ENCODE assay signal across 10 mouse cellular contexts in genomic region chr2:174453681-174454080, GRCm38 (mm10). TPM values are rescaled to one million over a fixed set of nuclear protein-coding genes. Genes with fewer than 3 reads are reported as not detected.
DNase-seq lines count a peak whose midpoint lies in the region; ATAC-seq and TF ChIP-seq lines count a peak whose summit lies in the region.
"Had no signal": no experiment of that assay in that cellular context is flagged by ENCODE, and none has a peak within 500 bp of the region (broad histone marks: within the 10 kb centered on the region; RNA-seq: fewer than 3 reads in every experiment).

No protein-coding gene starts in this region.

- in situ Hi-C loops in CH12.LX (cut with MboI; ENCODE audit: low pct_ligation_motif_present, low pct_unique_long_range_greater_than_20kb, low sequenced_read_pairs): loop anchor here (10.0 kb wide), 1 partner anchor 139 kb away; no protein-coding TSS in a partner anchor

- TF ChIP-seq RAD21 in CH12.LX (IDR thresholded peaks at IDR 0.05; ENCODE audit: low read depth, low read length): peak; percentile 66

- no peak overlapping the region for H3K9ac ChIP-seq in CH12.LX (ENCODE audit: insufficient read depth, low read depth)
- no peak overlapping the region for H3K9ac ChIP-seq in lung, postnatal 0 days (replicated peaks; ENCODE audit: low read depth)
- H3K9ac ChIP-seq: limb, embryonic 12.5 days had no signal

- dilution Hi-C loops in CH12.LX (cut with MboI; ENCODE audit: extremely low pct_ligation_motif_present, extremely low pct_unique_long_range_greater_than_20kb, low sequenced_read_pairs): no loop called here

- no peak for TF ChIP-seq EP300 in CH12.LX (IDR thresholded peaks at IDR 0.05; ENCODE audit: low read length)
- no peak for TF ChIP-seq EP300 in lung, postnatal 0 days (IDR thresholded peaks at IDR 0.05)

- H3K9me3 ChIP-seq in CH12.LX (replicated peaks; ENCODE audit: low read length): no peaks in the 10 kb centered on the region
- no peaks in the 10 kb centered on the region; the same call in 1 of the 2 replicates for H3K9me3 ChIP-seq in erythroblast, embryonic 14.5 days (ENCODE audit: control insufficient read depth, low read length)
- H3K9me3 ChIP-seq in lung, postnatal 0 days (ENCODE audit: low read length): no peaks in the 10 kb centered on the region
- H3K9me3 ChIP-seq: limb, embryonic 12.5 days had no signal

- no peak overlapping the region for H3K27ac ChIP-seq in CH12.LX (ENCODE audit: insufficient read depth, low read depth)
- no peak overlapping the region for H3K27ac ChIP-seq in lung, postnatal 0 days (ENCODE audit: low read length)
- H3K27ac ChIP-seq: limb, embryonic 12.5 days had no signal

- H3K4me3 ChIP-seq in CH12.LX (replicated peaks in 1 of 3; ENCODE audit: low read depth in 2 of 3, low read length in 2 of 3, poor library complexity in 1 of 3): no peak overlapping the region
- peak overlapping the region; percentile 48 for H3K4me3 ChIP-seq in erythroblast, embryonic 14.5 days (replicated peaks)
- H3K4me3 ChIP-seq in lung, postnatal 0 days (ENCODE audit: low read depth, low read length): no peak overlapping the region
- H3K4me3 ChIP-seq: limb, embryonic 12.5 days had no signal

- H3K27me3 ChIP-seq in CH12.LX (replicated peaks): no peaks in the 10 kb centered on the region
- H3K27me3 ChIP-seq in erythroblast, embryonic 14.5 days (ENCODE audit: control insufficient read depth): no peaks in the 10 kb centered on the region; the same call in 1 of the 2 replicates
- no peaks in the 10 kb centered on the region for H3K27me3 ChIP-seq in lung, postnatal 0 days (replicated peaks; ENCODE audit: insufficient read depth, low read length)
- H3K27me3 ChIP-seq: limb, embryonic 12.5 days had no signal

- H3K79me2 ChIP-seq in CH12.LX (replicated peaks; ENCODE audit: control insufficient read depth, extremely low read depth, insufficient read depth, poor library complexity, severe bottlenecking): no peaks in the 10 kb centered on the region

- ATAC-seq in lung, postnatal 0 days: no peak

- peak in 1 of 2 experiments; percentile 76; a peak in 2 of 4 replicates for TF ChIP-seq CTCF in CH12.LX (conservative IDR thresholded peaks at IDR 0.05 in 1 of 2, IDR thresholded peaks at IDR 0.05 in 1 of 2; ENCODE audit: low read depth in 2 of 2, low read length in 2 of 2)
- peak; percentile 55 for TF ChIP-seq CTCF in lung, postnatal 0 days (IDR thresholded peaks at IDR 0.05)

- no peak for TF ChIP-seq POLR2A in CH12.LX (IDR thresholded peaks at IDR 0.05; ENCODE audit: low read depth, low read length)

- peak; percentile 30 for DNase-seq in embryo, embryonic 11 days
- no peak for DNase-seq in embryo, embryonic 10 days (ENCODE audit: low spot score)
- DNase-seq in CH12.LX (ENCODE audit: extremely low read depth): peak; percentile 74
- DNase-seq in lung, postnatal 0 days (ENCODE audit: low spot score): no peak
- DNase-seq in thymus, postnatal 0 days (ENCODE audit: low spot score): no peak
- DNase-seq in right cerebral cortex, adult 18-20 months: no peak
- DNase-seq in cerebellum, adult 11-12 months: no peak

- H3K4me2 ChIP-seq in CH12.LX (ENCODE audit: insufficient read depth, low read depth, poor library complexity, severe bottlenecking): peak overlapping the region; percentile 17; the same call in 1 of the 2 replicates
- no peak overlapping the region for H3K4me2 ChIP-seq in lung, postnatal 0 days (replicated peaks; ENCODE audit: low read depth, low read length)
- H3K4me2 ChIP-seq: limb, embryonic 12.5 days had no signal

- no peaks in the 10 kb centered on the region for H3K36me3 ChIP-seq in CH12.LX (replicated peaks in 1 of 2; ENCODE audit: control insufficient read depth in 1 of 2, insufficient read depth in 1 of 2, low read length in 1 of 2)
- H3K36me3 ChIP-seq in erythroblast, embryonic 14.5 days (ENCODE audit: control insufficient read depth): peaks cover 34% of the 10 kb centered on the region
- H3K36me3 ChIP-seq in lung, postnatal 0 days (ENCODE audit: insufficient read depth, low read length): no peaks in the 10 kb centered on the region
- H3K36me3 ChIP-seq: limb, embryonic 12.5 days had no signal

- WGBS in lung, postnatal 0 days: 66% methylated on average over 7 of the region's 7 CpGs

- H3K4me1 ChIP-seq in CH12.LX (ENCODE audit: control insufficient read depth in 1 of 2, insufficient read depth in 2 of 2): peaks cover 0 to 15% of the 10 kb centered on the region in 2 experiments; a peak in 2 of 4 replicates
- peaks cover 72% of the 10 kb centered on the region for H3K4me1 ChIP-seq in erythroblast, embryonic 14.5 days (ENCODE audit: control insufficient read depth)
- H3K4me1 ChIP-seq in lung, postnatal 0 days (ENCODE audit: insufficient read depth, low read depth, low read length): no peaks in the 10 kb centered on the region
- H3K4me1 ChIP-seq: limb, embryonic 12.5 days had no signal

TF ChIP-seq in CH12.LX, 34 proteins besides CTCF, POLR2A, EP300 and RAD21 (continues in another document):
- peak; percentile 60; the same call in 1 of the 2 replicates for TF ChIP-seq IRF4 (IDR thresholded peaks at IDR 0.05; ENCODE audit: low read depth, low read length)
- no peak for TF ChIP-seq JUN (IDR thresholded peaks at IDR 0.05; ENCODE audit: insufficient read depth, low read depth, low read length)
- peak; percentile 60; the same call in 1 of the 2 replicates for TF ChIP-seq MAZ (IDR thresholded peaks at IDR 0.05; ENCODE audit: low read depth, low read length)
- no peak for TF ChIP-seq JUND (conservative IDR thresholded peaks at IDR 0.05; ENCODE audit: low read depth, low read length)
- no peak for TF ChIP-seq USF1 (IDR thresholded peaks at IDR 0.05; ENCODE audit: low read depth, low read length)
- no peak for TF ChIP-seq GABPA (IDR thresholded peaks at IDR 0.05; ENCODE audit: insufficient replicate concordance, low read depth, low read length)
- TF ChIP-seq UBTF (IDR thresholded peaks at IDR 0.05; ENCODE audit: low read depth, low read length): no peak
- no peak for TF ChIP-seq USF2 (conservative IDR thresholded peaks at IDR 0.05; ENCODE audit: low read depth, low read length)
- TF ChIP-seq SMC3 (IDR thresholded peaks at IDR 0.05; ENCODE audit: low read depth, low read length): peak; percentile 94
- no peak for TF ChIP-seq ZKSCAN1 (IDR thresholded peaks at IDR 0.05; ENCODE audit: borderline replicate concordance, low read depth, low read length)
- TF ChIP-seq ELF1 (IDR thresholded peaks at IDR 0.05; ENCODE audit: low read depth, low read length): peak; percentile 45
- TF ChIP-seq NRF1 (IDR thresholded peaks at IDR 0.05; ENCODE audit: low read depth, low read length): no peak
- TF ChIP-seq ETS1 (conservative IDR thresholded peaks at IDR 0.05; ENCODE audit: low read depth, low read length): 0 out of 2 replicates have a peak, but pooled peaks have one; percentile 24
- TF ChIP-seq TCF12 (IDR thresholded peaks at IDR 0.05; ENCODE audit: low read depth, low read length): 0 out of 2 replicates have a peak, but pooled peaks have one; percentile 44
- 0 out of 2 replicates have a peak, but pooled peaks have one; percentile 5 for TF ChIP-seq SIN3A (IDR thresholded peaks at IDR 0.05; ENCODE audit: low read length)
- TF ChIP-seq E2F4 (IDR thresholded peaks at IDR 0.05; ENCODE audit: insufficient replicate concordance, low read depth, low read length): no peak
- 0 out of 2 replicates have a peak, but pooled peaks have one; percentile 45 for TF ChIP-seq TBP (conservative IDR thresholded peaks at IDR 0.05; ENCODE audit: low read depth, low read length)
- peak; percentile 29; the same call in 1 of the 2 replicates for TF ChIP-seq MEF2A (IDR thresholded peaks at IDR 0.05; ENCODE audit: borderline replicate concordance, low read depth, low read length)
- TF ChIP-seq MAX (IDR thresholded peaks at IDR 0.05; ENCODE audit: low read length): no peak
- TF ChIP-seq ZC3H11A (IDR thresholded peaks at IDR 0.05; ENCODE audit: low read depth, low read length): peak; percentile 65; the same call in 1 of the 2 replicates

RNA-seq across cellular contexts. Expression of gene Tubb1, which starts 3.2 kb away (rescaled TPM):
- total RNA-seq in CH12.LX (2012; rRNA removed): not detected in 2 replicates
- total RNA-seq in CH12.LX (2014; rRNA removed): not detected in 2 replicates
- not detected in 2 replicates for polyA plus RNA-seq in CH12.LX (2012; ENCODE audit: insufficient read length, low read depth)
- 0.27 and 0.31 TPM in 2 replicates for polyA plus RNA-seq in erythroblast, embryonic 14.5 days (2012)
- 10.5 and 11.3 TPM in 2 replicates for polyA plus RNA-seq in lung, postnatal 0 days (2015; fragmentation: Nextera tagmentation; extraction: Ambion mirVana)
- polyA plus RNA-seq in thymus, postnatal 0 days (2015; fragmentation: Nextera tagmentation; extraction: Ambion mirVana): 0.22 TPM in 1 of 2 replicates, not detected in the other
- polyA plus RNA-seq: cortical plate, adult 2 months had no signal

RNA-seq across cellular contexts. Expression of gene Atp5e, which starts 10.2 kb away (rescaled TPM):
- total RNA-seq in CH12.LX (2012; rRNA removed) (699 and 716 TPM in 2 replicates), CH12.LX (2014; rRNA removed) (664 and 673 TPM in 2 replicates)
- 251 and 338 TPM in 2 replicates for polyA plus RNA-seq in CH12.LX (2012; ENCODE audit: insufficient read length, low read depth)
- polyA plus RNA-seq in erythroblast, embryonic 14.5 days (2012): 23.3 and 35.9 TPM in 2 replicates
- polyA plus RNA-seq in lung, postnatal 0 days (2015; fragmentation: Nextera tagmentation; extraction: Ambion mirVana): 591 and 652 TPM in 2 replicates
- 855 and 901 TPM in 2 replicates for polyA plus RNA-seq in thymus, postnatal 0 days (2015; fragmentation: Nextera tagmentation; extraction: Ambion mirVana)

RNA-seq across cellular contexts. Expression of gene Ctsz, which starts 14.8 kb away (rescaled TPM):
- 417 and 423 TPM in 2 replicates for total RNA-seq in CH12.LX (2012; rRNA removed)
- total RNA-seq in CH12.LX (2014; rRNA removed): 135 and 141 TPM in 2 replicates
- polyA plus RNA-seq in CH12.LX (2012; ENCODE audit: insufficient read length, low read depth): 219 and 264 TPM in 2 replicates
- 4.4 and 5.8 TPM in 2 replicates for polyA plus RNA-seq in erythroblast, embryonic 14.5 days (2012)
- 208 and 222 TPM in 2 replicates for polyA plus RNA-seq in lung, postnatal 0 days (2015; fragmentation: Nextera tagmentation; extraction: Ambion mirVana)
- 133 and 141 TPM in 2 replicates for polyA plus RNA-seq in thymus, postnatal 0 days (2015; fragmentation: Nextera tagmentation; extraction: Ambion mirVana)

RNA-seq across cellular contexts. Expression of gene Prelid3b, which starts 19.2 kb away (rescaled TPM):
- total RNA-seq in CH12.LX (2012; rRNA removed) (90.3 and 123 TPM in 2 replicates), CH12.LX (2014; rRNA removed) (187 TPM in 2 replicates)
- 179 TPM in 2 replicates for polyA plus RNA-seq in CH12.LX (2012; ENCODE audit: insufficient read length, low read depth)
- polyA plus RNA-seq in erythroblast, embryonic 14.5 days (2012): 2.9 and 4.6 TPM in 2 replicates
- polyA plus RNA-seq in lung, postnatal 0 days (2015; fragmentation: Nextera tagmentation; extraction: Ambion mirVana): 64.9 and 68.9 TPM in 2 replicates
- 149 TPM in 2 replicates for polyA plus RNA-seq in thymus, postnatal 0 days (2015; fragmentation: Nextera tagmentation; extraction: Ambion mirVana)

RNA-seq across cellular contexts. Expression of gene Nelfcd, which starts 38.1 kb away (rescaled TPM):
- total RNA-seq in CH12.LX (2012; rRNA removed) (44.6 and 45.2 TPM in 2 replicates), CH12.LX (2014; rRNA removed) (39.1 and 41.5 TPM in 2 replicates)
- polyA plus RNA-seq in CH12.LX (2012; ENCODE audit: insufficient read length, low read depth): 50.5 and 52.3 TPM in 2 replicates
- 8.3 and 8.7 TPM in 2 replicates for polyA plus RNA-seq in erythroblast, embryonic 14.5 days (2012)
- 54.3 and 59.1 TPM in 2 replicates for polyA plus RNA-seq in lung, postnatal 0 days (2015; fragmentation: Nextera tagmentation; extraction: Ambion mirVana)
- 83.8 and 87.2 TPM in 2 replicates for polyA plus RNA-seq in thymus, postnatal 0 days (2015; fragmentation: Nextera tagmentation; extraction: Ambion mirVana)

Comparison
In these comparisons a context has a peak if more than half of its experiments do, and no peak if none do; other contexts are left out.
1. DNase-seq: peak in embryo, embryonic 11 days (single experiment) and CH12.LX (single experiment); none in embryo, embryonic 10 days (single experiment), lung, postnatal 0 days (single experiment), thymus, postnatal 0 days (single experiment), right cerebral cortex, adult 18-20 months (single experiment) and cerebellum, adult 11-12 months (single experiment).
2. RNA of gene Ctsz, which starts 14.8 kb away (polyA plus RNA-seq): 208 to 222 TPM in lung, postnatal 0 days, 219 to 264 TPM in CH12.LX and 133 to 141 TPM in thymus, postnatal 0 days; 4.4 to 5.8 TPM in erythroblast, embryonic 14.5 days; every median in the first group is over 10 times any median in the second.